Mouse (Mus musculus) neural tube, embryonic 12.5 days (tissue): ENCODE measurements at regions not wholly inside any gene's neighbourhood (a gene's known extent, or its start where the extent isn't known, plus 50 kb on each side); places are given as distances from the start of the nearest gene placed in this dataset.

Experiments
- ATAC-seq: fragments of 200-750 bp; cut with Nextera tagmentation; 2 replicates; pipeline ENCODE4 v1.8.0; 2017; ENCODE audit warnings: low read depth, mild to moderate bottlenecking, moderate TSS enrichment, moderate library complexity; ENCODE audit not compliant: low FRiP score
- H3K27ac ChIP-seq: fragments of 300-500 bp; sonication (generic); 2 replicates; pipeline ENCODE4 v1.5.1; 2016
- H3K27me3 ChIP-seq: fragments of 300-500 bp; sonication (generic); replicated peaks from 2 replicates; pipeline ENCODE4 v1.6.1; 2016; ENCODE audit warnings: mild to moderate bottlenecking
- H3K36me3 ChIP-seq: fragments of 300-500 bp; sonication (generic); 2 replicates; pipeline ENCODE4 v1.6.1; 2016; ENCODE audit warnings: mild to moderate bottlenecking
- H3K4me1 ChIP-seq: fragments of 300-500 bp; sonication (generic); 2 replicates; pipeline ENCODE4 v1.6.1; 2016
- H3K4me2 ChIP-seq: fragments of 300-500 bp; sonication (generic); replicated peaks from 2 replicates; pipeline ENCODE4 v1.6.1; 2016; ENCODE audit warnings: mild to moderate bottlenecking
- H3K4me3 ChIP-seq: fragments of 300-500 bp; sonication (generic); 2 replicates; pipeline ENCODE4 v1.5.1; 2016
- H3K9ac ChIP-seq: fragments of 300-500 bp; sonication (generic); 2 replicates; pipeline ENCODE4 v1.6.1; 2016; ENCODE audit warnings: mild to moderate bottlenecking
- H3K9me3 ChIP-seq: fragments of 300-500 bp; sonication (generic); 2 replicates; pipeline ENCODE4 v1.6.1; 2016; ENCODE audit warnings: mild to moderate bottlenecking
- WGBS: fragments of 180-500 bp; shearing (Covaris S2); methylation state at CpG from one replicate; pipeline ENCODE4 v1.1.7; 2016; 5-methylcytosine and 5-hydroxymethylcytosine counted together

DNA sequence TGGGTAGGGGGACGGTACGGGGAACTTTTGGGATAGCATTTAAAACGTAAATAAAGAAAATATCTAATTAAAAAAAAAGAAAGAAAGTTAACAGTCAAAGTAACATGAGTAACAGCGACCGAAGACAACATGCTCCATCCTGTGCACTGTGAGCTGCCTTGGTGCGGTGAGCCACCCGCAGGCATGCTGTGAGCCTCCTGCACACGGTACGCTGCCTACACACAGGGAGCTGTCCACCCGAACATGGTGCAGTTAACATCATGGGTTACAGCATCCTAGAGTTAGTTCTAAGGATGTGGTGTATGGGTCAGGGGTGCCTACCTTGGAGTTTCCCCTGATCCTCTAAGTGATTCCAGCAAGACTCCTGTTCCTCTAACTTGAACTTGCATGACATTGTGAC, 158.6 kb upstream of the 4930583I09Rik start:
- 91% methylated on average over 10 of the region's 10 CpGs for WGBS

DNA sequence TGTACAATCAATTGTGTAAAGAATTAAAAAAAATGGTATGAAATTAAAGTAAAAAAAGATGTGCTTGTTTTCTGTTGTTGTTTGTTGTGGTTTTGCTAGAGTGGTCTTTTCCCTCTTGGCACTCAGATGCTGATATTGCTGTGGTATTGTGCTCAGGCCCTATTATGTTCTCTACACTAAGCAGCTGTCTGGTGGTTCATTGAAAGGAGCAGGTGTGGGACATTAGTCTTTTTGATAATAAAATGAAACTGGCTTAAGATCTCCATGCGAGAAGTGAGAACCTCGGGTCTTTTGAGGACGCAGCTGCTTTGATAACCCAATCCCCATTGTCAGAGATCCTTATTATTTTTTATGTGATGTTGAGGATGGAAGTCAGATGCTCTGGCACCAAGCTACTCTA, 155.4 kb upstream of the 4930583I09Rik start:
- Histone ChIP-seq H3K36me3 (no peaks in the 10 kb centered on the region), H3K9ac (no peak overlapping the region), H3K9me3 (no peaks in the 10 kb centered on the region), H3K4me1 (no peaks in the 10 kb centered on the region), H3K27ac (no peak overlapping the region), H3K27me3 (no peaks in the 10 kb centered on the region), H3K4me3 (no peak overlapping the region), H3K4me2 (no peak overlapping the region)
- 68% methylated on average over 3 of the region's 3 CpGs for WGBS
- ATAC-seq = no peak

More for the DNA sequence above, 158.6 kb upstream of the 4930583I09Rik start:
- Histone ChIP-seq H3K9me3 (no peaks in the 10 kb centered on the region), H3K27me3 (no peaks in the 10 kb centered on the region), H3K27ac (no peak overlapping the region), H3K36me3 (no peaks in the 10 kb centered on the region), H3K4me1 (no peaks in the 10 kb centered on the region), H3K9ac (no peak overlapping the region), H3K4me3 (no peak overlapping the region), H3K4me2 (no peak overlapping the region)
- ATAC-seq = no peak

DNA sequence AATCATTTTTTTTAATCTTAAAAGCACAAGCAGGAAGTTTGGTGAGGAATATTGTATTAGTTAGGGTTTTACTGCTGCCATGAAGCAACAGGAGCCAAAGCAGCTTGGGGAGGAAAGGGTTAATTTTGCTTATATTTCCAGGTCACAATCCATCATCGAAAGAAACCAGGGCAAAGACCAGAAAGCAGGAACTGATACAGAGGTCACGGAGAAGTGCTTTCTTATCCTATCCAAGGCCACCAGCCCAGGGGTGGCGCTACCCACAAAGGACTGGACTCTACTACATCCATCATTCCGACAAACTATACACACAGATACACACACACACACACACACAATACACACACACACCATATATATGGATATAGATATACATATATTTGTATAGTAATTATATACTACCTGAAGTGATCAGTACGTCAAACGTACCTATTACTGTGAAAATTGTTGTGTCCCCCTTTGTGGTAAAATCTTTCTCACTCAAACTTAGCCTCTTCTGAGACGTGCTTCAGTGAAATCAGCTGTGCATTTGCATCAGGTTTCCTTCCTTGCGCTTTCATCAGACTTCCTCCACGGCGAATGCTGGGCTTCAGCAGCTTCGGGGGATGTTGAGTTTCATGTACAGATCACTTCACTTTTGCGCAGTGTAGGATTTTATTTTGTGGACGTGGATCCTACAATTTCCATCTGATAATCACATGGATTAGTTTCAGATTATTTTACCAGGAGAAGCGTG, 148.6 kb upstream of the 4930583I09Rik start:
- Histone ChIP-seq H3K4me2 (no peak overlapping the region), H3K4me1 (no peaks in the 10 kb centered on the region), H3K27ac (no peak overlapping the region), H3K9ac (no peak overlapping the region), H3K36me3 (no peaks in the 10 kb centered on the region), H3K9me3 (no peaks in the 10 kb centered on the region), H3K27me3 (no peaks in the 10 kb centered on the region), H3K4me3 (no peak overlapping the region)
- 83% methylated on average over 14 of the region's 14 CpGs for WGBS
- ATAC-seq = no peak

DNA sequence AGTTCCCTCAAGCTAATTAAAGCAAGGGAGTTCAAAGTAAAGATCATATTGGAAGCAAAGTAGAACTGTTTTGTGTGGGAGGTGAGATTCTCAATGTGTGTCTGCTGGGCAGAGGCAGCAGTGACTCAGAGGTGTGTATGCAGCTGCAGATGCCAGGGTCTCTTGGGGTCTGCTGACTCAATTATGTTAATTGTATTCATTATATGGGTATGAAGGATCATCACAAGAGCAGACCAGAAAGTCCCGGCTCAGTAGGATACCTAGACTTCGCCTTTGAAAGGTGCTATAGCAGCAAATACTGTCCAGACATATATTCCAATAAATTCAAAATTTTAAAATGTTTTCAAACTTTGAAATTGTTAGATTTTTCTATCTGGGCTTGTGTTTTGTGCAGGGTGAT, 147.6 kb upstream of the 4930583I09Rik start:
- ATAC-seq = no peak

DNA sequence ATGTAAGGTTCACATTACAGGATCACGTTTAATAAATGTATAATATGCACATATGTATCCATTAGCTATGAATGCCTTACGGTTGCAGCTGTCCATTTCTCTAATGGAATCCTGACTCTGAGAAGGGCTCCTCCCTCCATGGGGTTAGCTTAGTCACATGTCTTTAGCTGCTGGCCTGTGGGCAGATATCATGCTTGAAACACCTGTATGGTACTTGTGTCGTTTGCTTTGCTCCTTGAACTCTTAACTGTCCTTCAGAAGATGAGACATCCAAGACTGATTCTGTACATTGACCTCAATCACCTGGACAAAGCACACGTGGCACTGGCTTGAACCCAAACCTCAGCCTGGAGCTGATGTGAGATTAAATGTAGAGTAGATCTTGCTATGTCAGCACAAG, 128.3 kb upstream of the 4930583I09Rik start:
- Histone ChIP-seq H3K4me2 (no peak overlapping the region), H3K9me3 (no peaks in the 10 kb centered on the region), H3K27ac (no peak overlapping the region), H3K27me3 (no peaks in the 10 kb centered on the region), H3K4me3 (no peak overlapping the region), H3K9ac (no peak overlapping the region), H3K36me3 (no peaks in the 10 kb centered on the region), H3K4me1 (no peaks in the 10 kb centered on the region)
- WGBS = 85% methylated on average over 4 of the region's 4 CpGs
- no peak for ATAC-seq

More for the DNA sequence above, 147.6 kb upstream of the 4930583I09Rik start:
- H3K36me3 ChIP-seq = no peaks in the 10 kb centered on the region
- no peak overlapping the region for H3K4me2 ChIP-seq
- no peak overlapping the region for H3K9ac ChIP-seq
- no peak overlapping the region for H3K4me3 ChIP-seq
- no peak overlapping the region for H3K27ac ChIP-seq
- H3K9me3 ChIP-seq = no peaks in the 10 kb centered on the region
- no peaks in the 10 kb centered on the region for H3K4me1 ChIP-seq
- WGBS = 79% methylated on average over 2 of the region's 2 CpGs
- no peaks in the 10 kb centered on the region for H3K27me3 ChIP-seq

DNA sequence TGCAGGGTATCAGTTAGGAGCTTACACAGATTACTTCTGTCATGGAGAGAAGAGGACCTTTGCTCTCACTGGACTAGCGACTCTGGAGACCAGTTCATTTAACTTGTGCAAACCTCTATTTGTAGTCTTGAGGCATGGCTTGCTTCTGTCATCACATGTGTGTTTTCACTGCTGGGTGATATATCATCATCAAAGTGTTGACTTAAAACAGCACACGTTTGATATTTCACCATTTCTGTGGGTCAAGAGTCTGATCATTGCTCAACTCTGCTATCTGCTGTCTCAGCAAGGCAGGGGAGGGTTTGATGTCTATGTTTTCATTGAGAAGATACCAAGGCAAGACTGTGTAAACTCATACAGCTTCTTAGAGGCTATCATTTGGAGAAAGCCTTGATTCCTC, 126.0 kb upstream of the 4930583I09Rik start:
- WGBS = 82% methylated on average over 2 of the region's 2 CpGs
- Histone ChIP-seq H3K27ac (no peak overlapping the region), H3K9me3 (no peaks in the 10 kb centered on the region), H3K36me3 (no peaks in the 10 kb centered on the region), H3K4me2 (no peak overlapping the region), H3K4me1 (no peaks in the 10 kb centered on the region), H3K4me3 (no peak overlapping the region), H3K27me3 (no peaks in the 10 kb centered on the region), H3K9ac (no peak overlapping the region)
- ATAC-seq = no peak

DNA sequence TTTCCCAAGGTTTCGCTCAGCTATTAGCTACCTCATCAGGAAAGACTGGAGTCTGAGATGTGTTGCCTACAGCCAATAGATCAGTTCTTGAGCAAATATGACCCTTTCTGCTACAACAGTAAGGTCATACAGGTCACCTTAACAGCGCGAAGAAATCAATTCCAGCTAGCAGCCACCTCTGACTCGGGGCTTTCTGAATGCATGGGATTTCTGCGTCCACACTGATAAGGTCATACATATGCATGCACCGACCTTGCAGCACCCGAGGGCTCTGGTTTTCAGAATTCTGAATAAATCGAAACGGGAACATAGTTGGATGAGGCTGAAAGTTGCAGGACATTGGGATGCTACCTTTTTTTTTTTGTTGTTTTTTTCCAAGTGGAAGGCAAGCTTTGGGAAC, 121.6 kb upstream of the 4930583I09Rik start:
- 79% methylated on average over 9 of the region's 9 CpGs for WGBS
- Histone ChIP-seq H3K36me3 (no peaks in the 10 kb centered on the region), H3K27ac (no peak overlapping the region), H3K9ac (no peak overlapping the region), H3K9me3 (no peaks in the 10 kb centered on the region), H3K4me2 (no peak overlapping the region), H3K27me3 (no peaks in the 10 kb centered on the region), H3K4me3 (no peak overlapping the region), H3K4me1 (no peaks in the 10 kb centered on the region)
- no peak for ATAC-seq

DNA sequence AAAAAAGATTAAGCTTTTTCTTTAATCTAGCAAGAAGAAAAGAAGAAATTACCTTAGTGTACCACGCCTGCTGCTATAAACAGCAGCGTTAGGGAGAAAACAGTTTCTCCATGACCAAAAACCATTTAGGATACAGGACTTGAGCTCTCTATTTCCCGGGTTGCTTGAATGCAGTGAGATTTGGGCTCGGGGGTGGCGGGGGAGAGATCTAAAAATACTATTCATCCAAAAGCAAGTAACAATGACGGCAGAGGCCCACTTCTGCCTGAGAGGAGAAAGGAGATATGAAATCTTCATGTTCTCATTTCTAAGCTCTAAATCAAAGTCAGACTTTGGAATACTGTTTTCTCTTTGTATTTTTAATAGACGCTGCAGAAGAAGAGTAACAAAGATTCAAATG, 120.6 kb upstream of the 4930583I09Rik start:
- H3K27me3 ChIP-seq = no peaks in the 10 kb centered on the region
- no peak overlapping the region for H3K4me3 ChIP-seq
- H3K36me3 ChIP-seq = no peaks in the 10 kb centered on the region
- H3K9ac ChIP-seq = no peak overlapping the region
- no peak overlapping the region for H3K27ac ChIP-seq
- ATAC-seq = no peak
- H3K9me3 ChIP-seq = no peaks in the 10 kb centered on the region
- no peak overlapping the region for H3K4me2 ChIP-seq
- H3K4me1 ChIP-seq = no peaks in the 10 kb centered on the region
- WGBS = 92% methylated on average over 7 of the region's 7 CpGs

DNA sequence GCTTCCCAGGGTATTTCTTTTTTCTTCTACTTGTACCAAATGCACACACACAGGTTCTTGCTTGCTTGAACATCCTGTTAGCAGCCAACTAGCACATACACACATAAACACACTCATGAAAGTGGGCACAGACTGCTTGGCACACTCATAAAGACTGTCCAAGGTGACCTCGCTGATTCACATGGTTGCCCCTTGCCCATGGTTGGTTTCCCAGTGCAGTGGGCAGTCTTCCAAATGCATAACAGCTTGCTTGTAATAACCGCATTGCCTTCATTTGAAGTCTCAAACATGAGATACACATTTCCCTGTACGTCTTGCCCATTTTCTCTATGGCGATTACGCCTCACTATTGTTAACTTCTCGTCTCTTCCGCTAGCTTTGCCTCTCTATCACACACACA, 117.4 kb upstream of the 4930583I09Rik start:
- Histone ChIP-seq H3K4me3 (no peak overlapping the region), H3K4me1 (no peaks in the 10 kb centered on the region), H3K9me3 (no peaks in the 10 kb centered on the region), H3K36me3 (no peaks in the 10 kb centered on the region), H3K9ac (no peak overlapping the region), H3K27ac (no peak overlapping the region), H3K27me3 (no peaks in the 10 kb centered on the region), H3K4me2 (no peak overlapping the region)
- WGBS = 94% methylated on average over 7 of the region's 7 CpGs
- no peak for ATAC-seq

DNA sequence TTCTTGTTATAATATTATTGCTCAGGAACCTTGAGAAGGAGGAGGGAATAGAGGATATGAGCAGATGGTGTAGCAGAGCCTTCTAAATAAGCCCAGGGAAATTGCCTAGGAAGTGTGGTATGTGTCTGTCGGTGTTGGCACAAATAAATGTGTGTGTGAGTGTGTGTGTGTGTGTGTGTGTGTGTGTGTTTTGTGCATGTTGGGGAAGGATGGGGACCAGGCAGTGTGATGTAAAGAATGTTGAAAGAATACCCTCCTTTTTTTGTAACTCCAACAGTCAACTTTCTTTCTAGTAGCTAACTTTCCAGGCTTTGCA, 115.7 kb upstream of the 4930583I09Rik start:
- Histone ChIP-seq H3K27ac (no peak overlapping the region), H3K9ac (no peak overlapping the region), H3K4me2 (no peak overlapping the region), H3K4me3 (no peak overlapping the region), H3K4me1 (no peaks in the 10 kb centered on the region), H3K27me3 (no peaks in the 10 kb centered on the region), H3K9me3 (no peaks in the 10 kb centered on the region), H3K36me3 (no peaks in the 10 kb centered on the region)
- ATAC-seq = no peak
- 90% methylated on average over 1 of the region's 1 CpGs for WGBS

DNA sequence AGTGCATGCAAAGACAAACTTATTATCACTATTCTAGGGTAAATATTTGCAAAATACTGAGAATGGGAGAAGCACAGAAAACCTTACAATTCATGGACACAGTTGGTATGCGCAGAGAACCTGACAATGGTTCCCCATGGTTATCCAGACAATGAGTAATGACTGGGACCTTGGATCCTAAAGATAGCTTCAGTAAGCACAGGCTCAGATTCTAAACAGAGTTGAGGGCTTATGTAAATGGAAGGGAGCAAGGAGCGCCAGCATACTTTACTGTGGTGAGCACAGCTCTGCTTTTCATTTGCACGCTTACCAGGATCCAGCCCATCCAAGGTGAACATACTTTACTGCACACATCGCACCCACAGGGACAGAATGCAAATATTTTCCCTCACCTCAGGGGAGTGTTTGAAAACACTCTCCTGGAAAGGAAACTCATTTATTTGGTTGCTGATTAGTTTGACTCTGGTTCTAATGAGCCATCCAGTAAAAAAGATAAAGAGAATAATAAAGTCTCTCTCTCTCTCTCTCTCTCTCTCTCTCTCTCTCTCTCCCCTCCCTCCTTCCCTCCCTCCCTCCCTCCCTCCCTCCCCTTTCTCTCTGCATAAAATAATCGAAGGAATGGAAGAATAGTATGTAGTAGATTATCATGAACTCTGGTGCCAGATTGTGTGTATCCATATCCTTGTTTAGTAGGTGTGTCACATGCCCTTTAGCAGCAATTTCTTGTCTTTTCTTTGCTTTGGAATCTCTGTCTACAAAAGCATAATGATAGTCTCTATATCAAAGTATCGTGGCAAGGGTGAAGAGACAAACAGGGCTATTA, 115.1 kb upstream of the 4930583I09Rik start:
- Histone ChIP-seq H3K4me2 (no peak overlapping the region), H3K27me3 (no peaks in the 10 kb centered on the region), H3K9ac (no peak overlapping the region), H3K27ac (no peak overlapping the region), H3K4me1 (no peaks in the 10 kb centered on the region), H3K9me3 (no peaks in the 10 kb centered on the region), H3K36me3 (no peaks in the 10 kb centered on the region), H3K4me3 (no peak overlapping the region)
- 70% methylated on average over 6 of the region's 6 CpGs for WGBS
- ATAC-seq = no peak

DNA sequence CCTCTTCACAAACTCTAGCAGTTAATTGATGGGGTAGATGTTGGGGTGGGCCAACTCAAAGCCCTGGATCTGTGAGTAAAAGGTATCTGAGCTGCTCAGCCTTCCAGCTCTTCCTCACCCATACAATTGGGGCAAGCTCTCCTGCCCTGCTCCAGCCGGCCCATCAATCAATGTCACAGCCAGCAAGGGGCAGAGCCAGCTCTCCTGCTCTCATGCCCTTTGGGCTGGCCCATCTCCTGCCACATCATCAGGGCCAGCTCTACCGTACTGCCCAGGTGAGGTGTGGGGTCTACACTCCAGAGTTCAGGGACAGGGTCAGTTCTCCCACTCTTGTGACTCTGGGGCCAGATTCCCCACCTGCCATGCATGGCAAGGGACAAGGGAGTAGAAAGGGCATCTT, 107.3 kb upstream of the 4930583I09Rik start:
- H3K27me3 ChIP-seq = no peaks in the 10 kb centered on the region
- no peak overlapping the region for H3K27ac ChIP-seq
- no peaks in the 10 kb centered on the region for H3K36me3 ChIP-seq
- ATAC-seq = no peak
- H3K9ac ChIP-seq = no peak overlapping the region
- no peak overlapping the region for H3K4me3 ChIP-seq
- H3K4me2 ChIP-seq = no peak overlapping the region
- no peaks in the 10 kb centered on the region for H3K9me3 ChIP-seq
- WGBS = 63% methylated on average over 2 of the region's 2 CpGs
- H3K4me1 ChIP-seq = no peaks in the 10 kb centered on the region

DNA sequence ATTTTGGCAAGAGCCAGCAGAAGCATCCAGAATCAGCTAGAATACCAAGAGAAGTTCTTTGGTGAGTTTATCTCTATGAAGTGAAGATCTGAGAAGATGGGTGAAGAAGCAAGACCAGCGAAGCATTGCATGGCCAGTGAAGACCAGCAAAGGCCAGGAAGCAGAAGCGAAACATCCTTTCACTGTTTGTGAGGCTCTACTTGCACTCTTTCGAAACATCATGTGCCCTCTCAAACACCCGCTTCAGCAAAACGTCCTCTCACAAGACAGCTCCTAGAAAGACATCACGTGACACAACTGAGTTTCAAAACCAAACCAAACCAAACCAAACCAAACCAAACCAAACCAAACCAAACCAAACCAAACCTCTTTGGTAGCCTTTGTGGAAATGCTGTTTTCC, 105.7 kb upstream of the 4930583I09Rik start:
- H3K4me2 ChIP-seq = no peak overlapping the region
- 97% methylated on average over 6 of the region's 6 CpGs for WGBS
- H3K27me3 ChIP-seq = no peaks in the 10 kb centered on the region
- no peak overlapping the region for H3K27ac ChIP-seq
- H3K36me3 ChIP-seq = no peaks in the 10 kb centered on the region
- H3K4me1 ChIP-seq = no peaks in the 10 kb centered on the region
- H3K9me3 ChIP-seq = no peaks in the 10 kb centered on the region
- no peak overlapping the region for H3K4me3 ChIP-seq
- no peak for ATAC-seq
- H3K9ac ChIP-seq = no peak overlapping the region
